Mouse (Mus musculus) lung, postnatal 25 days (tissue): ENCODE measurements around the gene Alpl.

ENCODE experiments used
- DNase-seq: peaks from one replicate; pipeline ENCODE4 v3.0.0; 2022; ENCODE audit warnings: low spot score

The Alpl gene

DNA sequence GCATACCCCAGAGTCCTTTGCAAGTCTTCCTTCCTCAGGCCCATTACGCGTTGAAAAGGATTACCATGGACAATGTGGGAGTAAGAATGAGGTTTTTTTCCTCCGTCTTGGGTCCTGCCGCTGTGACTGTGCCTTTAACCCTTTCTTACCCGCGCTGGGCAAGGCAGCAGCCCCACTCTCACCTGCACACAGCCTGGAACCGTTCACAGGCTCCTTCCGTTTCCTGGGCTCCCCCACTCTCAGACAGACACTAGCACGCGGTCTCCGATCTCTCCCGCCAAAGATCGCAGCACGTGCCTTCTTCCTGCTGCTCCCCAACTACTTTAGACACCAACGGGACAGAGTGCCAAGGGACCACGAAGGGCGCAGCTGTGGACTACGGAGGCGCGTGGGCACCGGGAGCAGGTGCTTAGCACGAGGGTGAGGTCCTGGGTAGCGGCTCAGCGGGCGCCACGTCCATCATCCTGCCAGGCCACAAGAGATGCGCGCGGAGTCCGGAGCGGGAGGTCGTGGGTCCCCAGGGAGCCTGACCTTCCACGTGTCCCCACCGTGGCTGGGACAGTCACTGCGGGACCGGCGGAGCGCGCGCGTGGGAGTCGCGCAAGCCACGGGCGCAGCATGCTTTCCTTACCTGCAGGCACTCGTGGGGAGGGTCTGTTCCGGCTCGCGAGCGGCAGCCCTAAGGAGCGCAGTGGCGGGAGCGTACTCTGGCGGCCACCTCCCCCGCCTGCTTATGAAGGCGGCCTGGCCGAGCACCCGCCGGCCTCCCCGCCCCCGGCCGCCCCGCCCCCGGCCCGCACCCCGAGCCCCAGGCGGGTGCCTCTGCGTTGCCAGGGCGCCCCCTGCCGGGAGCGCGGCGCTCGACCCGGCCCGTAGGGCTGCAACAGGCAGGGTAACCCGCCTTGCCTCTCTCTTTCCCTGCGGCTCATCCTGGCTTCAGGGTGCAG is at the start of gene Alpl:
TSS of gene Alpl (minus strand) at position 774 of the 947 bp plus-strand sequence.
- DNase-seq, result peak; percentile 47

DNA sequence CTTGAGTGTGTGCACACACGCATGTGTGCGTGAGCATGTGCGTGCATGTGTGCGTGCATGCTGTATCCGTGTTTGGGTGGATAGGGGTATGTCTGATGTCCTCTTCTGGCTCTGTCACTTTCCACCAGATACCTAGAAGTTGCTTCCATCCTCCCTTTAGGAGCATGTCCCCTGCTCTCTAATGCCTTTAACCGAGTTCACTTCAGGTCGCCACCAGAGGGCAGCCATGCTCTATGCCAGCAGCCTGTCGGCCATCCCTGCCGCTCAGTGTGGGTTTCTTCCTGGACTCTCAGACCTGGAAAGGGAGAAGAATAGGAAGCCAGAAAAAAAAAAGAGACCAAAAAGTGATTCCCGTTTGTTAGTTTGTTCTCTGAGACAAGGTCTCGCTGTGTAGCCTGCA is 48.5 kb upstream of the Alpl start:
- peak; percentile 77 for DNase-seq

- DNase-seq, result no peak
Measured at GRCm38 (mm10) chr4:137839452-137839851, 43.3 kb upstream of the Alpl start.

- no peak for DNase-seq
Measured at GRCm38 (mm10) chr4:137838791-137839190, 42.6 kb upstream of the Alpl start.

GRCm38 (mm10) chr4:137837792-137838191 is 41.6 kb upstream of the Alpl start:
- DNase-seq, result no peak

- no peak for DNase-seq
Measured at GRCm38 (mm10) chr4:137836741-137837140, 40.6 kb upstream of the Alpl start.

DNA sequence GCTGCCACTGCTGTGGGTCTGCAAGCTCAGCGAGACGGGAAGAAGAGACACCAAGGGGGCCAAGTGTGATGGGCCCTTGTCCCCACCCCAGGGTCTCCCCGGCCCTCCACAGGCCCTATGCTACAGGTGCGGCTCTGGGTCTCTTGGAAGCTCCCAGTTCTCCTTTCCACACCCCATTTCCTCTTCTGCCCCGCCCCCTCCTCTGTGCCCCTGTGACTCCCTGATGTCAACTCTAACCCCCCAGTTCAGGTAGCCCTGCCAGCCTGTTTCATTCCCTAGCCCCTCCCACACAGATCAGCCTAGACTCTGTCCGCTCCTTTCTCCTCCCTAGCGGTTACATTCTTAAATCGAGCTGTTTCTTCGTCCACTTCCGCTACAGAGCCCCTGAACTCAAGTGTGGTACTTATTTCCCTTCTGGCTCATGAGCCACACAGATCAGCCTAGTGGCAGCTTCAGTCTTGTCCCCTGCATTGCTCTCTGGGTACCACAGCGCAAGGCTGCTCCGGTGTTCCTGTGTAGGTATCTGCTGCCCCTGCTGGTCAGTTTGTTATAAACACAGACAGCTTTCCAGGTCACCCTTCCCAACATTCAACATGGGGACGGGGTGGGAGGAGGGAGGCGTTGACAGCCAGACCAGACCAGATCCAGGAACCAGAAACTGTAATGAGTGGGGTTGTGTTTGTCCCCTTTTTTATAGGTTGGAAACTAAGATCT is 39.6 kb upstream of the Alpl start:
- peak; percentile 86 for DNase-seq

DNA sequence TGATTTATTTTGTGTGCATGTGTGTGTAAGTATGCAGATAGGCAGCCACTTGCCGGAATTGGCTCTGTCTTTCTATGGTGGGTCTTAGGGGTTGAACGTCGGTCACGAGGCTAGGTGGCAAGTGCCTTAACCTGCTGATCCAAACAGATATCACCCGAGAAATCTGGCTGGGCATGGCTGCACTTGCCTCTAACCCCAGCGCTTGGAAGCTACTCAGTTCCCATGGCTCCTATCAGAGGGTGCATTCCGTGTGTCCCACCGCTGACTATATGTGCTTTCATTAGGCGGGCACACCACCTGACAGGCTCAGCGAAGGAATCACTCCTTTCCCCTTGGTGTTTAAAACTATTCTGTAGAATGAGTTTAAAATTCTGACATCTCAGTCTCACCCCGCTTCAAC is 35.4 kb upstream of the Alpl start:
- no peak for DNase-seq

- DNase-seq, result no peak
Measured at GRCm38 (mm10) chr4:137830380-137830779, 34.2 kb upstream of the Alpl start.

- DNase-seq, result no peak
Measured at GRCm38 (mm10) chr4:137824881-137825280, 28.7 kb upstream of the Alpl start.

DNA sequence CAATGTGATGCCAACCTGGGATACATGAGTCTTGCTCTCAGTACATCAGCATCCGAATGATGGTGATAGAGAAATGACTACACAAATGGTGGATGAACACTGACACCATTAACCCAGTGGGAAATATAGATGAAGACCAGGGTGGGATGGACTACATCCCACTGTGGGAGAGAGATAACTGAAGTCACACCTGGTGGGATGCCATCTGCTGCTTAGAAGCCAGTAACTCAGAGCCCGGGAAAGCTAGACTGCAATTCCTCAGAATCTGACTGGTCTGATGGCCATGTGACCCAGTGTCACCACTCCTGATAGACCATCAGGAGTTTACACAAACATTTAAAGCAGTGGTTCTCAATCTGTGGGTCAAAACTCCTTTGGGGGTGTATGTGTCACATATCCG is 27.4 kb upstream of the Alpl start:
- DNase-seq, result no peak

DNA sequence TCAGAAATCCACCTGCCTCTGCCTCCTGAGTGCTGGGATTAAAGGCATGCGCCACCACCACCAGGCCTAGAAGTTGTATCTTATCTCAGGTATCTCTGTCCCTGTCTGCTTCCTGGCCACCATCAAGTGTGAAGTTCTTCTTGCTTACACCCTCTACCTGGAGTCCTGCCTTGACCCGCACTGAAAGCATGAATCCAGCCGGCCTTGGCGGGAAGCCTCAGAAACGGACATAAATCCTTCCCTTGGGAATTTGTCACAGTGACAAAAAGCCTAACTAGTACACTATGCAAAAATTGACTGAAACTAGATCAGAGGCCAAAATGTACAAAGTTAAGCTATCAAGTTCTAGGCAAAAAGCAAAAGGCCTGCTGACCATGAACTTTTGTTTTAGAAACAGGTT is 26.4 kb upstream of the Alpl start:
- no peak for DNase-seq

DNA sequence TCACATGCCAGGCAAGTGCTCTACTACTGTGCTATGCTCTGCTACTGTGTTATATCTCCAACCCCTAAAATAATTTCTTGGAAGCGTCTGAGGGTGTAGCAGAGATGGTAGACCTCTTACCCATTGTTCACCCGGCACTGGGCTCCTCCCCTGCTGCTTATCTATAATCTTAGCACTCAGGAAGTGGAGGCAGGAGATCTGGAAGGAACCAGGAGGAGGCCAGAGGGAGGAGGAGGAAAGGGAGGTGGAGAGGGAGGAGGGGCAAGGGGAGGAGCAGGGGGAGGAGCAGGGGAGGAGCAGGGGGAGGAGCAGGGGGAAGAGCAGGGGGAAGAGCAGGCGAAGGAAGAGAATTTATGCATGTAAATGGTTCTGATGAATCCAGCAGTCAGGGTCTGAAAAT is 24.5 kb upstream of the Alpl start:
- DNase-seq, result peak; percentile 49

- peak; percentile 33 for DNase-seq
Measured at GRCm38 (mm10) chr4:137819487-137819886, 23.3 kb upstream of the Alpl start.

GRCm38 (mm10) chr4:137818341-137818740 is 22.2 kb upstream of the Alpl start:
- DNase-seq, result no peak

GRCm38 (mm10) chr4:137816216-137816615 is 20.0 kb upstream of the Alpl start:
- DNase-seq, result no peak

DNA sequence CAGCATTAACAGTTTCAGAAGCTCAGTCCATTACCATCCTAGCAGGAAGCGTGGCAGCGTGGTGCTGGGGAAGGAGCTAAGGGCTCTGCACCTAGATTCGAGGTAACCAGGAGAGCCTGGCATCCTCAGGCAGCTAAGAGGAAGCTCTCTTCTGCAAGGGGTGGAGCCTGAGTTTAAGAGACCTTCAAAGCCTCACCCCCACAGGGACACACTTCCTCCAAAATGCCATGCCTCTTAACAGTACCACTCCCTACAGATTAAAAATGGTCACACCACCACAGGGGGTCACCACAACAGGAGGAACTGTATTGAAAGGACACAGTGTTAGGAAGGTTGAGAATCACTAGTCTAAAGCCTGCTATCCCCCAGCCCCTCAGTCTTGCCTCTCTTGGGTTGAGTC is 19.3 kb upstream of the Alpl start:
- no peak for DNase-seq

DNA sequence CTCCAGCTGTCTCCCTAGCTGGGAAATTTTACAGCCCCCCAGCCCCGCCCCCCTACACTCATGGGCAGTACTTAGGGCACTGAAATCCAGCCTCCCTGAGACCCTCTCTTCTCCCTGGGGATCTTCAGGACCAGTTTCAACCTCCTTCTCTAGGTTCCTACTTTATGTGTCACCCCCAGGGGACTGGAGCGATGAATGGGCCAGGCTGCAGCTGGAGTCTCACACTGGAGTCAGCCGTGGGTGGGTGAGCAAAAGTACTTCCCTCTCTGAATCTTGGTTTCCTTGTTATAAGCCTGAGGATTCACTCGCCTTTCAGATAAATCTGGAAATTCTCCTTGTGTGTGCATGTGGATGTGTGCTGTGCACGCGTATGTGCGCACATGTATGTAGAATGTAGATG is 18.0 kb upstream of the Alpl start:
- no peak for DNase-seq

GRCm38 (mm10) chr4:137812946-137813708 is 16.9 kb upstream of the Alpl start:
- DNase-seq, result no peak

DNA sequence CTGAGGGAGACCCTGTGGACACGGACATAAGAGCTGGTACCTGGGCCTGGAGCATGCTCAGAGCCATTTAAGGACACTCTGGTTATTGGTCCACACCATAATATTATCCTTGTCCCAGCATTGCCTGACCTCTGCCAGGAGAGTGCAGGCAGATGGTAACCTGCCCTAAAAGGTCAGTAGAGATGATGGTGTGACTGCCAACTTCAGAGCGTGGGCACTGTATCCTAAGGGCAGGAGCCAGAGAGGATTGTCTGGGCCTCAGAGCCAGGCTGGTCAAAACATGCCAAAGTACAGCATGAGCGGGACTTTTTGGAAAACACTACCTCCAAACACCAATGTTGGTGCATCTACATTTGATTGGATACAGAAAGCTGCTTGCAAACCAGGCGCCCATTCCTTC is 13.8 kb upstream of the Alpl start:
- no peak for DNase-seq

DNA sequence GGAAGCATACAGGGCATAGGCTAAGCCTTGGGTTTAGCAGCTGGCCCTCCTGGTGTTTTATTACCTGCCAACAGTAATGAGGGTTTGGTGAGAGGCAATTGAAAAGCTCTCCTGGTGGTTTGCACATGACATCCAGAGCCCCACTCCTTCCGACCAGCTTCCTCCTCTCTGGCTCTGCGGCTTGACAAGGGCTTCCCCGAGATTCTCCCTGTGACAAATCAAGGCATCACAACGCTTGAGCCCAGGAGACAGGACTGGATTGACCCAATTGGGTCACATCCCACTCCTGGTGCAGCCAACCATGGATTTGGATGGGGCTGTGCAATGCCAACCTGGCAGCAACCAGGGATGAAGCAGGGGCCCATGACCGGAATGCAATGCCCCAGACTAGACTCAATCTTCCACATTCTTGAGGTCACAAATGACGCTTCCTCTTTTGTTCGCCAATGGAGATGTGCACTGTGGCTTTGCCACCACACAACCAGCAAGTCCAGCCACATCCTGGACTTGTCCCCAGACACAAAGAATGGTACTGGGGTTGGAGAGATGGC is 11.2 kb upstream of the Alpl start:
- no peak for DNase-seq

GRCm38 (mm10) chr4:137801196-137801595 is 5.0 kb upstream of the Alpl start:
- peak; percentile 29 for DNase-seq
